Mouse (Mus musculus) liver (tissue): Measurements from ENCODE around the gene Madd.
"Not testable (repeated sequence)": the region's sequence is repeated elsewhere in the genome, so short reads cannot be mapped to it uniquely, and the experiment has no call there.

ENCODE experiments used
- DNase-seq: peaks from one replicate; pipeline ENCODE4 v3.0.0-alpha.2; 2020; ENCODE audit warnings: mixed read lengths

Gene Madd

DNA sequence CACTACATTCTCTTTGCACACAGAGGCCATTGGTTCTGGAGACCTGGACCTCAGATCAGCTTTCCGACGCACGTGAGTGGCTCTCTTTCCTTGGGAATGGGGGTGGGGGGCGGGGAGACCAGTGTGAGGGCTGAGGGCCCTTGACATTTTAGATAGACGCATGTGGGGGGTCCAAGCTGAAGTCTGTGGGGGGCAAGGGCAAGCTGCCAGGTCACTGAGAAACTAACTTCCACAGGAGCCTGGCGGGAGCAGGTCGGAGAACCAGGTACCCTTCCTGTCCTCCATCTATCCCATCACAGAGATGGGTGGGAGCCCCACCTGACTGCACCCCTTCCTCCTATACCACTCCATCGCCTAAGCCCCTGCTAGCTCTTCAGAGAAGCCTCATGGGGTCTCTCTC, 62.1 kb downstream of the Madd start:
- no peak for DNase-seq

DNA sequence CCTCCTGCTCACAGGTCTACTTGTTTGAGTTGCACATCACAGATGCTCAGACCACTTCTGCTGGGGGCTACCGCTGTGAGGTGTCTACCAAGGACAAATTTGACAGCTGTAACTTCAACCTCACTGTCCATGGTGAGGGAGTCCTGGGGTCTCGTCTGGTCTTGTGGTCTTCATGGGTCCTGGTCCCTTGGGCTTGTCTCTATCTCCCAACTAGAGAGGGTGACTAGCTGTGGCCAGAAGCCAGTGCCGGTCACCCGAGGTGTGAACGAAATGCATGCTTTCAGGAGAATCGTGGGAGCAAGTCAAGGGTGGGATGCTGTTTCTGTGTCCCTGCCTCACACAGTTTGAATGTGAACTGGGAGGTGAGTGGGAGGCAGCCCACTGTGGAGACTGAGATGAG, 62.6 kb downstream of the Madd start:
- no peak for DNase-seq

DNA sequence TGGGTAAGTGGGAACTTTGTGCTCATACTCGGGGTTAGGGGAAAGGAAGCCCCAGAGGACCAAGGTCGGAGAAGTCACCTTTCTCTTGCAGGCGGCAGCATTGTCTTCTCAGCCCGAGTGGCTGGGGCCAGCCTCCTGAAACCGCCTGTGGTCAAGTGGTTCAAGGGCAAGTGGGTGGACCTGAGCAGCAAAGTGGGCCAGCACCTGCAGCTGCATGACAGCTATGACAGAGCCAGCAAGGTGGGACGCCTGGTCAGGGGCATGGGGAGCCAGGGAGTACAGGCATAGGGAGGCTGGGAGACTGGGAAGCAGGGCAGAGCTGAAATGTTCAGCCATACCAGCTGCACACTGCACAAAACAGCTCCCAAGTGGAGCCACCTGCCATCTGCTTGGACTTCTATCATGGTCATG, 63.4 kb downstream of the Madd start:
- DNase-seq: no peak

DNA sequence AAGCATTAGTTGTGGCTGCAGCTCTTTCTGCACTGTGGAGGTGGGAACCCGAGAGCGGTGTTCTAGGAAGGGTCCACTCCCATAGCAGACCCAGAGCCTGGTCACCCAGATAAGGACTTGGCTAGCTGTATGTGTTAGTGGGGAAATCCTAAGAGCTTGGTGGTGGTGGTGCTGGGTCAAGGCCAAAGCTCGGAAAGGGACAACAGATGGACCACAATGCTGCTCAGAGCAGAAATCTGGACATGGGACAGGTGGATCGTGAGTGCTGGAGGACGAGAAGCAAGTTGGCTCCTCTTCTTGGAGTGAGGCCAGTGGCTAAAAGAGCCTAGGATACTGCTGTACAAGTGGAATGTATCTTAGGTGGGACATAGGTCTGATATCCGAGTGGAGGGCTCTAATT, 64.1 kb downstream of the Madd start:
- no peak for DNase-seq

DNA sequence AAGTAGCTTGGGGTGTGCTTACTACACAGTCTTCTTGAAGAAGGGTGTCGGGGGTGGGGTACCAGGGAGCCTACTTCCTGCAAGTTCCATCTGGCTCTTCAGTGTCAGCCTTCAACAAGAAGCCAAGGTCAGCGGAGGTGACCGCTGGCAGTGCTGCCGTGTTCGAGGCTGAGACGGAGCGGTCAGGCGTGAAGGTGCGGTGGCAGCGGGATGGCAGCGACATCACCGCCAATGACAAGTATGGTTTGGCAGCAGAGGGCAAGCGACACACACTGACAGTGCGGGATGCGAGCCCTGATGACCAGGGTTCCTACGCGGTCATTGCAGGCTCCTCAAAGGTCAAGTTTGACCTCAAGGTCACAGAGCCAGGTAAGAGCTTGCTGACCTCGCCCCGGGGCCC, 64.6 kb downstream of the Madd start:
- no peak for DNase-seq

DNA sequence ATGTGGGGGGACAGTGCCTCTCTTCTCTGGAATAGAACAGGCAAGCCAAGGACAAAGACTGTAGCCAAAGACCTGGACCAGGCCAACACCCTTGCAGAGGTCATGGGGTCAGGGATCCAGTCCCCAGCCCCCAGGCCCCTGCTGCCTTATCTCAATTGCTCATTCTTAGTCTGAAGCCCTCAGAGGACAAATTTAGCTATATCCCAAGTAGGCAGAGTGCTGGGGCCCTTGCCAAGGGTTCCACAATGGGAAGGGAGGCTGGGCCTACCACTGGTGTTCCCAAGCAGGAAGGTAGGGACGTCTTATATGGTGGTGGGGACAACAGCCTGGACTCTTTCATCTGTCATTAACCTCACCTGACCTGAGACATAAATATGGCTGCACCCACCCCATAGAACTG, 65.0 kb downstream of the Madd start:
- DNase-seq: no peak

DNA sequence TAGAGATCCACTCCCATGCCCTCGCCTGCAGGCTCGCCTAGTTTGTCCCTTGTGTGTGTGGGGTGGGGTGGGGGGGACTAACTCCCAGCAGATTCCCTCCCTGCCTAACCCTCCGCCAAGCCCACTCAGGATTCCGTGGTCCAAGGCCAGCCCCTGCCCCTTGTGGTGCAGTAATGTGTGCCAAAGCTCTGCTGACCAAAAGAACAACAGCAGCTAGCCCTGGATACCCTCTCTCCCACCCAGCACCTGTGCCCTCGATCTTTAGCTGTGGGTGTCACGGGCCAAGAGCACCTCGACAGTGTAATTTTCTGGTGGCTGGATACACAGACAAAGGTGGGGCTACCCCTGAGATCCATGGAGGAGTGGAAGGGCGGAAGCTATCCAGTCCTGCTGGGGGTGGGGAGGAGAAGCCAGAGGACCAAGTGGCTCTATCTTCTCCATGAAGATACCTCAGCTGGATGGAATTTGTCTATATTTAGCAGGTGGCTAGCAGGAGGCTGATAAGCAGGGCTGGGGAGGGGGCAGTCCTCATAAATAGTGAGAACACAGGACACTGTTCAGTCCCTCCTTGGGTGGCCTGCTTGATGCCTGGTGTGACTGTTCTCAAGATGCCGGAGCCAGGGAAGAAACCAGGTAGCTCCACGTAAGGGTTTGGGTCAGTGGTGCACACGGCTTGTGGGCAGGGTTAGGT, 65.9 kb downstream of the Madd start, which contains the start of gene Mybpc3:
TSS of gene Mybpc3 (plus strand) at position 560 of the 691 bp plus-strand sequence.
- no peak for DNase-seq

DNA sequence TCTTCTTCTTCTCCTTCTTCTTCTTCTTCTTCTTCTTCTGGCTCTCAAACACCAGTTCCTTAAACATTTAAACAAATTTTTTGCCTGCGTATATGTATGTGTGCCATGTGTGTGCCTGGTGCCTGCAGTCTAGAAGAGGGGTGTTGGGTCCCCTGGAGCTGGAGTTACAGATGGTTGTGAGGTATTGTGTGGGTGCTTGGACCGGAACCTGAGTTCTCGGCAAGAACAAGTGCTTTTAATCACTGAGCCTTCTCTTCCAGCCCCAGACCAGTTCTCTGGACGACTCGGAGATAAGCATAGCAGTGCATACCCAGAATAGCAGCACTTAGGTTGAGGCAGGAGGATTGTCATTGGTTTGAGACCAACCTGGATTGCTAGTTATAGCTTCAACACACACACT, 66.8 kb downstream of the Madd start:
- DNase-seq: no peak

DNA sequence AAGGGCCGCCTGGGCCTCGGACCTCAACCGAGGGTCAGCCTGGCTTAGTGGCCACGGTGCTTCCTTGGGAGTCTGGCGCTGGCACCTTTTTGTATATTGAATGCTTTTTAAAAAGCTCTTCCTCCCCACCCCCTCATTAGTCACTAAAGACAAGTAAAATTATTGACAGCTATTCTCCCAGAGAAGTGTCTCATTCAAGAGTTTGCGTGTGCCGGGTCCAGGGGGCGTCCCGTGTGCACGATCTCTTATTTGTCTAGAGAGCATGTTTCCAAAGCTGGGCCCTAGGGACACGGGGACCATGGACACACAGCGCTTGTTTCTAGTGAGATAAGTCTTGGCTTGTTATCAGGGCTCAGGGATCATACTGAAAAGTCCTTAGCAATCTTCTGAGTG, 68.1 kb downstream of the Madd start:
- no peak for DNase-seq

- DNase-seq: peak; percentile 91
Observed at GRCm38 (mm10) chr2:91114781-91115577, 68.7 kb downstream of the Madd start.

DNA sequence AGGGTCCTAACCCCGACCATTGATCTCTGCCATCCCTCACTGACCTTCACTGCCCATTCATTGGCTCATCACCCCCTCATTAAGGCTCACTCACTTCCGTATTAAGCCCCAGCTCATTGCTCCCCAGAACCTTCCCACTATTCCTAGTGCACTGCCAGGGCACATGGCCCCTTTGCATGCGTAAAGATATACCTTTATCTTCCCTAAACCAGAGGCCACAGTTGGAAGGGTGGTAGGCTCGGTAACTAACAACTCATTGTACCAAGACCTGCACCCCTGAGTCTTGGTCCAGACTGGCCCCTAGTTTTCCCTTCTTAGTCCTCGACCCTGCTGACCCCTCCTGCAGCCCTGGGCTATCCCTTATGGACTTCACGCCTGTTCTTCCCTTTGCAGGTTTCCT, 69.8 kb downstream of the Madd start:
- peak; percentile 31 for DNase-seq

DNA sequence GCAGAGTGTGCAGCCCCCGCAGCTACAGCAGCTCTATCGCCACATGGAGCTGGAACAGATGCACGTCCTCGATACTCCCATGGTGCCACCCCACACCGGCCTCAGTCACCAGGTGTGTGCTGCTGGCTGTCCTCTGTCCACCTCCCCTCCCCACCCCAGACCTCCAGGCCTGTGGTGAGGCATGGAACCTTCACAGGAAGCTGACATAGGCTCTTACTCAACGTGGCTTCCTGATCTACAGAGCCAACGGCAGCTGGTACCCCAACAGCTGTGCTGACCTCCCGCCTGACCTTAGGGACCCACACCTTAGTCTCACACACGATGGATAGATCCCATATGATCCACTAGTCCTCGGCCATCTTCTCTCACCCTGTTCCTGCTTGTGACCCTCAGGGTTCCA, 70.3 kb downstream of the Madd start:
- DNase-seq: no peak

DNA sequence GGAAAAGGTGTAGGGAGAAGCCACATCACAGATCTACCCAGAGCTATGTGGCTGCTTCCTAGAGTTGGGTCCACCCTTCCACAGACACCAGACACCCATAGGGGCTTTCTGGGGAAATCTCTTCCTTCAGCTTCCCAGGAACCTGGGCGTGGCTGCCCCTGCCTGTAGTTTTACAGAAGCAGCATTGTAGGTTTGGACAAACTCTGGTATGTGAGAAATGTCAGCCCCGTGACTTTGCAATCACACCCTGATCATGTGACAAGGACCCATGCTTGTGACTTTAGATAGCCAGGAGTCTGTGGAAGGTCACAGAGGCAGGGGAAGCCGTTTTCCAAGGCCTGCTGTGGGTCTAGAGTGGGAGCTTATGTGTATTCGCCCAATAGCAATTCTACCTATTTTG, 71.1 kb downstream of the Madd start:
- DNase-seq: no peak

DNA sequence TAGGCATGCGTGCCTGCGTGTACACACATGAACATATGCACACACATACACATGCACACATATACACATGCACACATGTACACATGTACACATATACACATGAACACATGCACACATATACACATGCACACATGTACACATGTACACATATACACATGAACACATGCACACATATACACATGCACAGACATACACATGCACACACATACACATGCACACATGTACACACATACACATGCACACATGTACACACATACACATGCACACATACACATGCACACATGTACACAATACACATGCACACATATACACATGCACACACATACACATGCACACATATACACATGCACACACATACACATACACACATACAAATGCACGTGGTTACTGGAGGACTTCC, 71.8 kb downstream of the Madd start:
- DNase-seq: not testable (repeated sequence)

GRCm38 (mm10) chr2:91110429-91110828, 73.2 kb downstream of the Madd start:
- DNase-seq: no peak

DNA sequence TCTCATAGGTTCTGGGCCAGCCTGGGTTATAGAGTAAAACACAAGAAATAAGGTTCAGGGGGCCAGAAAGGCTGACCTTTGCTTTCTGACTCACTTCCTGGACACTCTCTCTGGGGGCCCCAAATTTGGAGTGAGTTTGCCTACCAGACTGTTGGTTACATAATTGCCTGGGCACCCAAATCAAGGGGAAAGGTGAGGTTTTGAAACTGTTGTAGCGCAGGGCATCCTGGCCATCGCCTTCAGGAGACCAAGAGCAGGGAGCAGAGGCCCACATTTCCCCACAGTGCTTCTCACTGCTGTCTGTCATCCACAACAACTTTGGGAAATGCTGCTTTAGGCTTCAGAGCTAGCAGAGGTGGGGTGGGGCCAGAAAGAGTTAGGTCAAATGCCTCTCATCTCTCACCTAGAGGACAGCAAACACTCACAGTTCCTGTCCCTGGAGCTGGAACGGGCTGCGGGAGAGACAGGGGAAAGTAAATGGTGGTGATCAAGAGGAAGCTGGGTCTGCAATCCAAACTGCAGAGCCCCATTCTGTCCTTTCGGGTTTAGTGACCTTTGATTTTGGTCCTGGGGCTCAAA, 73.7 kb downstream of the Madd start:
- DNase-seq: no peak

- DNase-seq: no peak
Observed at GRCm38 (mm10) chr2:91109241-91109640, 74.4 kb downstream of the Madd start.

- DNase-seq: no peak
Observed at GRCm38 (mm10) chr2:91108156-91108555, 75.5 kb downstream of the Madd start.

DNA sequence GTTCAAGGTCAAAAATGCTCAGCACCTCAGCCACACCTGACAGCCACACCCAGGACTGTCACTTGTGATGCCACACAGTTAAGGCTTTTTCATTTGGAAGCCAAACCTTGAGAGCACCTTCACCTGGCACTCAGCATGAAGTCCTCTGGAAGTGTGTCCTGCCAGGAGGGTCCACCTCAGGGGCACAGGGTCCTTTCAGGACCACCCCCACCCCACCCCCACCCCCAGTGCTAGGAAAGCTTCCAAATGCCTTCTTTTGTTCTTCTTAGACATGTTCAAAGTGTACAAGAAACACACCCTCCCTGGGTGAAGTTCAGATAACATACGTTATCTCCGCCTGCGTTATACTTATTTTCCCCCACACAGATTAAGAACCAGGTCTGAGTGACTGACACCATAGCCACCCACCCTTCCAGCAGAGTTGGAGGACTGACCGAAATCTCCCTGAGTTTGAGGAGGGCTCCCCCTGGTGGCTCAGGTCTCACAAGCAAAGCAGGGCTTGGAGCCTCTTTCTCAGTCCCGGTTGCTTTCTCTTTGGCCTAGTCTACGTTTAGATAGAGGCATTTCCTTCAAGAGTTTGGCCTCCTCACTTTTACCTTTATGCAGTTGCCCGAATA, 82.4 kb downstream of the Madd start:
- DNase-seq: peak; percentile 92

GRCm38 (mm10) chr2:91098156-91098555, 85.5 kb downstream of the Madd start:
- no peak for DNase-seq

- DNase-seq: no peak
Observed at GRCm38 (mm10) chr2:91097015-91097414, 86.6 kb downstream of the Madd start.

DNA sequence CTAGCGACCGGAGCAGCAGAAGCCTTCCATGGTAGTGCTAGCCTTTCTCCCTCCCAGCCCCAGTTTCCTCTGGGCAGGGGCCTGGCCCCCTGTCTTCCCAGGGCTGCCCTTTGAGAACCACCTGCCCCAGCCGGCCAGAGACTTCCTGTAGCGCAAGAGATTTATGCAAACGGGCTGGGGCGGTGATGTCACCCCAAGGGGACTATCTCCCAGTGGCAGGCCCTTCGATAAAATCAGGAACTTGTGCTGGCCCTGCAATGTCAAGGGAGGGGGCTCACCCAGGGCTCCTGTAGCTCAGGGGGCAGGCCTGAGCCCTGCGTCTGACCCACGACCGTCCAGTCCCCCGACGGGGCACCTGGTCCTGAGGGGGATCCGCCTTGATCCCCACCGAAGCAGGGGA, 87.1 kb downstream of the Madd start:
- DNase-seq: peak; percentile 71

GRCm38 (mm10) chr2:91090827-91091226, 92.8 kb downstream of the Madd start:
- DNase-seq: no peak

GRCm38 (mm10) chr2:91090208-91090607, 93.4 kb downstream of the Madd start:
- no peak for DNase-seq
